Comparison of ENCODE assay signal across 7 mouse cellular contexts in genomic region chr10:17562410-17563350, GRCm38 (mm10).
DNase-seq lines count a peak whose midpoint lies in the region; ATAC-seq and TF ChIP-seq lines count a peak whose summit lies in the region.

No protein-coding gene starts in this region.

- 0 out of 2 replicates have a peak overlapping the region, but pooled peaks have one; percentile 9 for H3K27ac ChIP-seq in lung, postnatal 0 days (ENCODE audit: low read length)

- no peaks in the 10 kb centered on the region for H3K36me3 ChIP-seq in lung, postnatal 0 days (ENCODE audit: insufficient read depth, low read length)

- TF ChIP-seq CTCF in lung, postnatal 0 days (IDR thresholded peaks at IDR 0.05) = no peak

- H3K4me2 ChIP-seq in lung, postnatal 0 days (replicated peaks; ENCODE audit: low read depth, low read length) = no peak overlapping the region

- no peaks in the 10 kb centered on the region for H3K27me3 ChIP-seq in lung, postnatal 0 days (replicated peaks; ENCODE audit: insufficient read depth, low read length)

- H3K4me3 ChIP-seq in lung, postnatal 0 days (ENCODE audit: low read depth, low read length) = no peak overlapping the region

- no peak overlapping the region for H3K9ac ChIP-seq in lung, postnatal 0 days (replicated peaks; ENCODE audit: low read depth)

- peak; percentile 30 for DNase-seq in kidney, postnatal 14 days
- no peak for DNase-seq in kidney, adult 9 months
- DNase-seq in MN1 (ENCODE audit: low spot score) = peak; percentile 67
- peak; percentile 64 for DNase-seq in c-Kit-positive CD71-positive TER-119-positive erythroid progenitor cells, embryonic 14.5 days (ENCODE audit: low spot score)
- peak; percentile 88 for DNase-seq in lung, postnatal 0 days (ENCODE audit: low spot score)
- no peak for DNase-seq in cerebellum, adult 18-20 months
- no peak for DNase-seq in spleen, postnatal 14 days (ENCODE audit: low spot score in 2 of 2)

- H3K9me3 ChIP-seq in lung, postnatal 0 days (ENCODE audit: low read length) = no peaks in the 10 kb centered on the region

- peak; percentile 49 for TF ChIP-seq EP300 in lung, postnatal 0 days (IDR thresholded peaks at IDR 0.05)

- 38% methylated on average over 7 of the region's 7 CpGs for WGBS in lung, postnatal 0 days

- H3K4me1 ChIP-seq in lung, postnatal 0 days (ENCODE audit: insufficient read depth, low read depth, low read length) = peaks cover 14% of the 10 kb centered on the region

- ATAC-seq in lung, postnatal 0 days = peak; percentile 87

Comparison
In these comparisons a context has a peak if more than half of its experiments do, and no peak if none do; other contexts are left out.
1. DNase-seq: peak in kidney, postnatal 14 days (single experiment), MN1 (single experiment), c-Kit-positive CD71-positive TER-119-positive erythroid progenitor cells, embryonic 14.5 days (single experiment) and lung, postnatal 0 days (single experiment); none in kidney, adult 9 months (single experiment), cerebellum, adult 18-20 months (0 of 2) and spleen, postnatal 14 days (0 of 2).